Mouse (Mus musculus) thymus, adult 2 months (tissue): Measurements from ENCODE around the gene Cd80. TPM values are rescaled to one million over a fixed set of nuclear protein-coding genes. Genes with fewer than 3 reads are reported as not detected.

ENCODE experiments used
- DNase-seq: peaks from one replicate; pipeline ENCODE4 v3.0.0; 2021
- H3K27ac ChIP-seq: fragments of 200-500 bp; 2 replicates; pipeline ENCODE4 v1.5.1; 2012; ENCODE audit warnings: low read length, control low read depth; ENCODE audit not compliant: control insufficient read depth, insufficient read depth
- H3K27me3 ChIP-seq: fragments of 200-500 bp; 2 replicates; pipeline ENCODE4 v1.6.1; 2012; ENCODE audit warnings: mild to moderate bottlenecking, low read length, moderate library complexity, mixed read lengths; ENCODE audit not compliant: control insufficient read depth, insufficient read depth
- H3K36me3 ChIP-seq: fragments of 200-500 bp; 2 replicates; pipeline ENCODE4 v1.6.1; 2012; ENCODE audit warnings: mild to moderate bottlenecking, low read length, moderate library complexity; ENCODE audit not compliant: control insufficient read depth, insufficient read depth
- H3K4me1 ChIP-seq: fragments of 200-500 bp; replicated peaks from 2 replicates; pipeline ENCODE4 v1.6.1; 2012; ENCODE audit warnings: low read length; ENCODE audit not compliant: control insufficient read depth, insufficient read depth
- H3K4me3 ChIP-seq: fragments of 200-500 bp; 2 replicates; pipeline ENCODE4 v1.5.1; 2012; ENCODE audit warnings: mild to moderate bottlenecking, low read length, control low read depth, moderate library complexity; ENCODE audit not compliant: control insufficient read depth, insufficient read depth
- CTCF ChIP-seq: fragments of 200-500 bp; IDR thresholded peaks from 2 replicates; pipeline ENCODE4 v1.5.1; 2012; ENCODE audit warnings: mild to moderate bottlenecking, control low read depth, low read length, moderate library complexity, borderline replicate concordance; ENCODE audit not compliant: control insufficient read depth, poor library complexity, insufficient read depth; ENCODE audit errors: extremely low read depth
- POLR2A ChIP-seq: fragments of 200-500 bp; IDR thresholded peaks from 2 replicates; pipeline ENCODE4 v1.6.1; 2012; ENCODE audit warnings: mild to moderate bottlenecking, low read length, control low read depth, moderate library complexity; ENCODE audit not compliant: control insufficient read depth, poor library complexity, insufficient read depth; ENCODE audit errors: extremely low read depth
- WGBS: fragments of 180-500 bp; shearing (Covaris S2); methylation state at CpG from one replicate; pipeline ENCODE4 v1.1.7; 2018; 5-methylcytosine and 5-hydroxymethylcytosine counted together
- polyA plus RNA-seq: library from polyadenylated mRNA; depleted of rRNA; stranded (reverse); fragments of >200 nt; gene quantifications from 2 replicates; pipeline ENCODE4 v1.2.3, GENCODE M21; 2012

The Cd80 gene
- polyA plus RNA-seq, 1 experiment = 5.2 TPM

DNA sequence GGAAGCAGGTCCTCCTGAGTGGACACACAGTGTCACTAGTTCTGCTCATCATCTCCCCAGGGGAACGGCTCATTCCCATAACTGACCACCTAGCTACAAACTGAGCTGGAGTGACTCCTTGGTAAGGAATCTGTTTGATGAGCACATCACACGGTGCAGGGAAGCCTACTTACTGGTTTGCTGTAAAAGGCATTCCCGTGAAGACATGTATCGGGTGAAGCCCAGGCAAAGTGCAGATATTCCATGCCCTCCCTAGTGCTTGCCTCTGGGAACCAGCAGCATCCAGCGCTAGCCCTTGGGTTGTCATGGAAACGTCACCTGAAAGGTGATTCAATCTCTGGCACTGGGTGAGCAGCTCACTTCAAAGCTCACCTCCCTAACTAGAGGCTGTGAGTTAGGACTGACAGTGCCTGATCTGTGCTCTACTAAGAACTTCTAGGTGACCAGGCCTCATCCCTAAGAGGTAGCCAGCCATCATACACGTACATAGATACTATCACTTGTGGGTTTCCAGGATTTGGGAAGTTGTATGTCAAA is 41.3 kb downstream of the Cd80 start:
- H3K36me3 ChIP-seq = peaks cover 10% of the 10 kb centered on the region
- no peak for DNase-seq
- H3K27me3 ChIP-seq = no peaks in the 10 kb centered on the region
- no peaks in the 10 kb centered on the region for H3K4me1 ChIP-seq
- no peak overlapping the region for H3K27ac ChIP-seq
- 97% methylated on average over 7 of the region's 7 CpGs for WGBS
- TF ChIP-seq CTCF (no peak), POLR2A (no peak)
- H3K4me3 ChIP-seq = no peak overlapping the region

DNA sequence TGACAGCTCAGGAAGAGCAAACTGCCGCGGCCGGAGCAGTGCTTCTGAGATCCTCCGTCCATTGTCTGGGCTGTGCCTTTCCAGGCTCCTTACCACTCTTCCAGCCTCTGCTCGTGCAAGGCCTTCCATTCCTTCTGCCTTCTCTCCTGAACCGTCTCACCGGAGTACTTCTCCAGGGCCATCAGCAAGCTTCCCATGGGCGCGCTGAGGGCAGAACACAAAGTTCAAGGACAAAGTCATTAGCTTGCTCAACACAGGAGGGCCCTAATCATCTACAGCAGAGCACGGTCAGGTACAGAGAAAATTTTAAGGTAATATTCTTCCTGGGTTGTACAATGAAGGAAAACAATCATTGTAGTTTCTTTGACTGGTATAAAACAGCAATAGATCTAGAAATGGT is 47.1 kb downstream of the Cd80 start:
- H3K4me3 ChIP-seq = no peak overlapping the region
- no peaks in the 10 kb centered on the region for H3K27me3 ChIP-seq
- no peak for DNase-seq
- no peaks in the 10 kb centered on the region for H3K4me1 ChIP-seq
- no peak overlapping the region for H3K27ac ChIP-seq
- WGBS = 98% methylated on average over 10 of the region's 10 CpGs
- TF ChIP-seq POLR2A = no peak
- no peak for TF ChIP-seq CTCF
- H3K36me3 ChIP-seq = peaks cover 13% of the 10 kb centered on the region

DNA sequence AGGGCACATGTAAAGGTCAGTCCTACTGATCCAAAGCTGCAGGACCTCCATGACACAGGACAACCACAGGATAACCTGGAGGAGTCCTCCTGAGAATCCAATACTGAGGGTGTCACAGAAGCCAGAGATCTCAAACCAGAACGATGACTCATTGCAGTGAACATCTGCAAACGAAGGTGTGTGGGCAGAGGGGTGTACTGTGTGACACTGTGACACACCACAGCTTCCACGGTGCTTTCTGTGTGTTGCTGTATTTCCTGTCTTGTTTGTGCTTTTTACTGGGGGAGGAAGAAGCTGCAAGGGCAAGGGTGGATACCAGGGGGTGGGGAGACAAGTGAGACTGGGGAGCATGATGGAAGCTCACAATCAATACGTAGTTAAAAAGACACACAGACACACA is 48.2 kb downstream of the Cd80 start:
- H3K4me1 ChIP-seq = no peaks in the 10 kb centered on the region
- no peak overlapping the region for H3K4me3 ChIP-seq
- WGBS = 70% methylated on average over 4 of the region's 4 CpGs
- peaks cover 7% of the 10 kb centered on the region for H3K36me3 ChIP-seq
- no peak overlapping the region for H3K27ac ChIP-seq
- TF ChIP-seq CTCF = no peak
- no peak for TF ChIP-seq POLR2A
- no peak for DNase-seq
- H3K27me3 ChIP-seq = no peaks in the 10 kb centered on the region

DNA sequence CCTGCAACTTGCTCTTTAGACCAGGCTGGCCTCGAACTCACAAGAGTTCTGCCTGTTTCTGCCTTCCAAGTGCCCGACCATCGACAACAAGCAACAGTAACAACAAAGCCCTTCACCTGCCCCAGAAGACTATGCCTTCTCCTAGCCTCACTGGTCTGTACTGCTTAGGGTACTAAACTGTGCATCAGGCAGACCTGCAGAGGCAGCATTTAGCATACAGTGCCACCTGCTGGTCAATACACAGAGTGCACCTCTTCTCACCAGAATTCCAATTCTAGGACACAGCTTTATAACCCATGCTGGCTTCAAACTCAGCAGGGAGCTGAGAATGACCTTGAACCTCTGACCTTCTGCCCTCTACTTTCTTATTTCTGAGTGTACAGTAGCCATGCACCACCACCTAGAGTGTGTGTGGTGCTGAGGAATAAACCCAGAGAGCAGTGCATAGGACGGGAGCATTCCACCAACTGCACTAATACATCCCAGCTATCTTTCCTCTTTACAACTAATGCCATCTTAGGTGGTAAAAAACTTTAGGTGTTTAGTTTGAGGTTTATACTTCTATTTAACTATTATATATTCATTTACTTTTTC is 50.8 kb downstream of the Cd80 start:
- DNase-seq = peak; percentile 42
- Histone ChIP-seq H3K4me1 (no peaks in the 10 kb centered on the region), H3K27ac (no peak overlapping the region), H3K27me3 (no peaks in the 10 kb centered on the region), H3K4me3 (no peak overlapping the region), H3K36me3 (peaks cover 7% of the 10 kb centered on the region)
- 77% methylated on average over 4 of the region's 4 CpGs for WGBS
- TF ChIP-seq POLR2A (no peak), CTCF (no peak)

DNA sequence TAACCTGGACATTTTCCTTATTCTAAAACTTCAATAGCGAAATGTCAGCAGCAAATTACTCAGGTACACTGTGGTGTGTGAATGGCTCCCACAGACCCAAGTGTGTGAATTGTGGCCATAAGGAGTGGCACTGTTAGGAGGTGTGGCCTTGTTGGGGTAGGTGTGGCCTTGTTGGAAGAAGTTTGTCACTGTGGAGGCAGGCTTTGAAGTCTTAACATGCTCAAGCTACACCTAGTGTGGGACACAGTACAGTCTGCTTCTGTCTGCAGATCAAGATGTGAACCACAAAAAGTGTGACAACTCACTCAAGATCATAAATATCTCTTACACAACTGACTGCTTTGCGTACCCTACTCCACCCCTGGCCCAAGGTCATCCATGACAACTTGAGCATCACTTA is 55.5 kb downstream of the Cd80 start:
- Histone ChIP-seq H3K27me3 (no peaks in the 10 kb centered on the region), H3K4me1 (no peaks in the 10 kb centered on the region), H3K36me3 (peaks cover 24% of the 10 kb centered on the region), H3K4me3 (no peak overlapping the region), H3K27ac (no peak overlapping the region)
- TF ChIP-seq POLR2A = no peak
- TF ChIP-seq CTCF = no peak
- WGBS = 98% methylated on average over 2 of the region's 2 CpGs
- DNase-seq = no peak

DNA sequence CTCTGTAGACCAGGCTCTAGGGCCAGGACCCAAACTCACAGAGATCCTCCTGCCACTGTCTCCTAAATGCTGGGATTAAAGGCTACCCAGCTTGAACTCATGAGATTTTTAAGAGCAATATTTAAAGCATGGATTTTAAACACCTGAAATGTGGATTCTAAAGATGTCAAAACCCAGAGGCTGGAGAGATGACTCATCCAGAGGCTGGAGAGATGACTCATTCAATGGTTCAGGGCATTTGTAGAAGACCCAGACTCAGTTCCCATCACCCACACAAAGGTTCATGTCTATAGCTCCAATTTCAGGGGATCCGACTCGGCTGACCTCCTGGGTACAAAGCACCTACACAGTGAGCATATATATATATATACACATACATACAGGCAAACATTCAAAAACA is 63.8 kb downstream of the Cd80 start:
- no peak for DNase-seq
- WGBS = 97% methylated on average over 2 of the region's 2 CpGs
- peaks cover 5% of the 10 kb centered on the region for H3K4me1 ChIP-seq
- H3K36me3 ChIP-seq = peaks cover 25% of the 10 kb centered on the region
- H3K27me3 ChIP-seq = no peaks in the 10 kb centered on the region
- no peak overlapping the region for H3K4me3 ChIP-seq
- no peak overlapping the region for H3K27ac ChIP-seq
- TF ChIP-seq POLR2A (no peak), CTCF (no peak)
